Mouse (Mus musculus): ENCODE measurements around the gene Serpinb8.

DNA sequence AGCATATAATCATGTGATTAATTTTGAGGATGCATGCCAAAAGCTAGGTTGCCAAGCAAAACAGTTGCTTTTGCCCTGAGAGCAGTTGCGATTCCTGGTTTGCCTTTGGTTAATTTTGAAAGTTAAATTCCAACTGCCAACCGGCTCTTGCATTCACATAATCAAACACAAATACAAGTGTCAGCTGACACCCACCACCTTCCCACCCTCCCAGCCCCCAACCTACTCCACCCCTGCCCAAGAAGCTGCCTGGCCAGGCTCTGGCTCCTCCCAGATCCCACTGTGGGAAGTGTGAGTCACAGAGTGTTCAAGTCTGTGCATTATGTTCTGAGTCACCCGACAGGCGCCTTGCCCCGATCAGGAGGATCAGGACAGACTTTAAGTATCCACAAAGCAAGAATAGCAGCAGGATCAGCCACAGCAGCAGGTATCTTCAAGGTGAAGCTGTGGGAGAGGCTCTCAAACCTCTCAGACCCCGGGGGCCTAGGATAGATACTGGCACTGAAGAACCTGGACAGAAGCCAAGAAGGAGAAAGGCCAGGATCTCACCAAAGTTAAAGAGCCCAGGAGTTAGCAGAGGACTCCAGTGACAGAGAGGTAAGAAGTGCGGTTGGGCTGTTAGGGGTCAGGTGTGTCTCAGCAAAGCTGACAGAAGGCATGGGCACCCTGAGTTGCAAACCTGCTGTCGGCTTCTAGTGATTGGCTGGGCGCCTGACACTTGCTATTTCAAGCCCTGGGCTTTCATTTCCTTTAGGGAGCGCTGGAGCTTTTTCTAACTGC is at the start of gene Serpinb8:
- TF ChIP-seq CTCF (IDR thresholded peaks at IDR 0.05; ENCODE audit: insufficient read depth, low read length) = no peak
- TF ChIP-seq POLR2A (IDR thresholded peaks at IDR 0.05; ENCODE audit: borderline replicate concordance, extremely low read depth, low read depth, low read length) = no peak
